Mouse (Mus musculus): ENCODE results near the gene Ubl7.

- TF ChIP-seq POLR2A (IDR thresholded peaks at IDR 0.05; ENCODE audit: borderline replicate concordance, extremely low read depth, low read depth, low read length): no peak
- no peak for TF ChIP-seq CTCF (IDR thresholded peaks at IDR 0.05; ENCODE audit: insufficient read depth, low read length)
Observed at GRCm38 (mm10) chr9:57883413-57883812, 27.4 kb upstream of the Ubl7 start.

Measured in lung, adult 2 months (tissue).